Mouse (Mus musculus) MEL (cell line): ENCODE measurements at regions not wholly inside any gene's neighbourhood (a gene's known extent, or its start where the extent isn't known, plus 50 kb on each side); places are given as distances from the start of the nearest gene placed in this dataset.

Source experiments
- DNase-seq: peaks from one replicate; pipeline ENCODE4 v3.0.0; 2011; ENCODE audit warnings: low read depth, low spot score
- H3K27ac ChIP-seq: 2 replicates; pipeline ENCODE4 v1.5.1; 2012; ENCODE audit warnings: low read depth, mild to moderate bottlenecking, control low read depth, low read length, moderate library complexity; ENCODE audit not compliant: control insufficient read depth
- H3K27me3 ChIP-seq, 2 experiments: fragments of 150-350 bp in 1 of 2; sonication (generic) in 1 of 2; 2 replicates each; pipeline ENCODE4 v1.6.1; 2012; ENCODE audit warnings: low read length in 2 of 2, mild to moderate bottlenecking in 2 of 2, improper control_type of control experiment in 1 of 2, moderate library complexity in 1 of 2; ENCODE audit not compliant: insufficient read depth in 2 of 2, control insufficient read depth in 1 of 2
- H3K36me3 ChIP-seq, 2 experiments: 2 replicates each; pipeline ENCODE4 v1.6.1; 2012 to 2014; ENCODE audit warnings: low read length in 2 of 2, improper control_type of control experiment in 1 of 2, inconsistent platforms in 1 of 2, mild to moderate bottlenecking in 1 of 2; ENCODE audit not compliant: insufficient read depth in 2 of 2, control insufficient read depth in 1 of 2
- H3K4me1 ChIP-seq, 2 experiments: fragments of 150-350 bp in 1 of 2; sonication (generic) in 1 of 2; 2 replicates each; pipeline ENCODE4 v1.6.1; 2012; ENCODE audit warnings: low read length in 2 of 2, improper control_type of control experiment in 1 of 2, mild to moderate bottlenecking in 1 of 2; ENCODE audit not compliant: insufficient read depth in 2 of 2, control insufficient read depth in 1 of 2
- H3K4me3 ChIP-seq, 2 experiments: fragments of 150-350 bp in 1 of 2; sonication (generic) in 1 of 2; 2 replicates each; pipeline ENCODE4 v1.5.1; 2012; ENCODE audit warnings: low read depth in 2 of 2, low read length in 2 of 2, mild to moderate bottlenecking in 2 of 2, moderate library complexity in 2 of 2, control low read depth in 1 of 2, improper control_type of control experiment in 1 of 2; ENCODE audit not compliant: control insufficient read depth in 1 of 2, insufficient read depth in 1 of 2
- H3K79me2 ChIP-seq: 2 replicates; pipeline ENCODE4 v1.6.1; 2012; ENCODE audit warnings: mild to moderate bottlenecking, low read length, moderate library complexity; ENCODE audit not compliant: control insufficient read depth, poor library complexity, insufficient read depth
- H3K9ac ChIP-seq: 2 replicates; pipeline ENCODE4 v1.6.1; 2012; ENCODE audit warnings: low read depth, mild to moderate bottlenecking, control low read depth, low read length, moderate library complexity; ENCODE audit not compliant: control insufficient read depth, poor library complexity, severe bottlenecking
- H3K9me3 ChIP-seq: fragments of 150-350 bp; sonication (generic); replicated peaks from 2 replicates; pipeline ENCODE4 v1.6.1; 2012; ENCODE audit warnings: mild to moderate bottlenecking, low read length, improper control_type of control experiment, moderate library complexity; ENCODE audit not compliant: insufficient read depth
- CHD1 ChIP-seq: IDR thresholded peaks from 2 replicates; pipeline ENCODE4 v1.6.1; 2012; ENCODE audit warnings: low read depth, mild to moderate bottlenecking, inconsistent platforms, low read length, improper control_type of control experiment
- CTCF ChIP-seq, 3 experiments: IDR thresholded peaks in 2 of 3; conservative IDR thresholded peaks in 1 of 3; 2 replicates each; pipeline ENCODE4 v1.5.1; 2011 to 2012; ENCODE audit warnings: low read length in 3 of 3, low read depth in 2 of 3, mild to moderate bottlenecking in 2 of 3, improper control_type of control experiment in 1 of 3, inconsistent platforms in 1 of 3, mixed read lengths in 1 of 3, moderate library complexity in 1 of 3; ENCODE audit not compliant: control insufficient read depth in 1 of 3, insufficient read depth in 1 of 3, poor library complexity in 1 of 3, severe bottlenecking in 1 of 3
- E2F4 ChIP-seq: IDR thresholded peaks from 2 replicates; pipeline ENCODE4 v1.6.1; 2011; ENCODE audit warnings: low read depth, low read length, improper control_type of control experiment, borderline replicate concordance
- ELF1 ChIP-seq: IDR thresholded peaks from 2 replicates; pipeline ENCODE4 v1.6.1; 2014; ENCODE audit warnings: low read depth, mild to moderate bottlenecking, inconsistent platforms, low read length, improper control_type of control experiment, moderate library complexity
- GABPA ChIP-seq: IDR thresholded peaks from 2 replicates; pipeline ENCODE4 v1.6.1; 2012; ENCODE audit warnings: low read depth, mild to moderate bottlenecking, inconsistent platforms, low read length, improper control_type of control experiment, moderate library complexity
- HCFC1 ChIP-seq: IDR thresholded peaks from 2 replicates; pipeline ENCODE4 v1.6.1; 2012; ENCODE audit warnings: low read depth, mild to moderate bottlenecking, inconsistent platforms, low read length, improper control_type of control experiment, moderate library complexity
- KAT2A ChIP-seq: conservative IDR thresholded peaks from 2 replicates; pipeline ENCODE4 v1.6.1; 2012; ENCODE audit warnings: low read depth, low read length, improper control_type of control experiment, inconsistent platforms
- MAX ChIP-seq: IDR thresholded peaks from 2 replicates; pipeline ENCODE4 v1.6.1; 2011; ENCODE audit warnings: low read length, improper control_type of control experiment
- MYC ChIP-seq: IDR thresholded peaks from 2 replicates; pipeline ENCODE4 v1.6.1; 2011; ENCODE audit warnings: low read depth, mild to moderate bottlenecking, low read length, improper control_type of control experiment, moderate library complexity
- NELFE ChIP-seq: IDR thresholded peaks from 2 replicates; pipeline ENCODE4 v1.6.1; 2011; ENCODE audit warnings: low read depth, low read length, improper control_type of control experiment
- POLR2AphosphoS5 ChIP-seq: IDR thresholded peaks from 2 replicates; pipeline ENCODE4 v1.6.1; 2012; ENCODE audit warnings: low read depth, borderline replicate concordance, mild to moderate bottlenecking, inconsistent platforms, low read length, moderate library complexity, mixed read lengths
- RAD21 ChIP-seq: IDR thresholded peaks from 2 replicates; pipeline ENCODE4 v1.6.1; 2011; ENCODE audit warnings: mild to moderate bottlenecking, low read depth, low read length, improper control_type of control experiment
- RCOR1 ChIP-seq: IDR thresholded peaks from 2 replicates; pipeline ENCODE4 v1.6.1; 2012; ENCODE audit warnings: low read depth, mild to moderate bottlenecking, inconsistent platforms, low read length, improper control_type of control experiment
- SIN3A ChIP-seq: IDR thresholded peaks from 2 replicates; pipeline ENCODE4 v1.6.1; 2012; ENCODE audit warnings: low read length, improper control_type of control experiment, inconsistent platforms
- SMC3 ChIP-seq: IDR thresholded peaks from 2 replicates; pipeline ENCODE4 v1.6.1; 2011; ENCODE audit warnings: low read depth, low read length, improper control_type of control experiment
- USF1 ChIP-seq: IDR thresholded peaks from 2 replicates; pipeline ENCODE4 v1.6.1; 2014; ENCODE audit warnings: low read depth, mild to moderate bottlenecking, inconsistent platforms, low read length, improper control_type of control experiment, moderate library complexity
- ZC3H11A ChIP-seq: IDR thresholded peaks from 2 replicates; pipeline ENCODE4 v1.6.1; 2012; ENCODE audit warnings: low read depth, mild to moderate bottlenecking, inconsistent platforms, low read length, improper control_type of control experiment
- ZKSCAN1 ChIP-seq: IDR thresholded peaks from 2 replicates; pipeline ENCODE4 v1.6.1; 2012; ENCODE audit warnings: low read depth, mild to moderate bottlenecking, inconsistent platforms, low read length, improper control_type of control experiment, moderate library complexity

DNA sequence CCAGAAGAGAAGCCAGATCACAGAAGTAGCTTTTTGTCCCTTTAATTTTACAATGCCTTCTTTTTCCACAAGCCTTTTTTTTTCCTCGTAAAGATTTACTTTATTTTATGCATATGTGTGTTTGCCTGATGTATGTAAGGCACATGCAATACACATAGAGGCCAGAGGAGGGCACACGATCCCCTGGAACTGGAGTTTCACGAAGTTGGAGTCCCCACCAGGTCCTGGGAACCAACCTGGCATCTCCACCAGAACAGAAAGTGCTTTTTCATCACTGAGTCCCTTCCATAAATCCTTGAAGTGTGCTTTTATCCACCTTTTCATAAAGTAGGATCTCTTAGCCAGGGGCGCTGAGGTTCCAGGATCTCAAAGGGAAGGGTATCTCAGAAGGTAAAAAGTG lies 152.8 kb downstream of the Gm45692 start:
- no peak overlapping the region for H3K4me3 ChIP-seq
- no peaks in the 10 kb centered on the region for H3K4me1 ChIP-seq
- H3K9ac ChIP-seq, result no peak overlapping the region
- no peak for TF ChIP-seq KAT2A
- TF ChIP-seq POLR2AphosphoS5, result no peak
- TF ChIP-seq HCFC1, result no peak
- TF ChIP-seq RAD21, result peak; percentile 56
- peak; percentile 59 for TF ChIP-seq SMC3
- peak; percentile 18; the same call in 1 of the 2 replicates for TF ChIP-seq ZC3H11A
- TF ChIP-seq CHD1, result no peak
- no peak for TF ChIP-seq MAX
- peak; percentile 53 to 56 (median 56) for TF ChIP-seq CTCF (IDR thresholded peaks at IDR 0.05 in 2 of 3, conservative IDR thresholded peaks at IDR 0.05 in 1 of 3; ENCODE audit: control insufficient read depth in 1 of 3, insufficient read depth in 1 of 3, low read depth in 2 of 3, low read length in 3 of 3, poor library complexity in 1 of 3, severe bottlenecking in 1 of 3)
- no peak for TF ChIP-seq ELF1
- no peak for TF ChIP-seq MYC
- no peak for TF ChIP-seq USF1
- peak; percentile 39 for DNase-seq
- H3K27me3 ChIP-seq, result no peaks in the 10 kb centered on the region
- H3K27ac ChIP-seq, result no peak overlapping the region
- no peaks in the 10 kb centered on the region for H3K9me3 ChIP-seq
- H3K36me3 ChIP-seq, result no peaks in the 10 kb centered on the region
- no peaks in the 10 kb centered on the region for H3K79me2 ChIP-seq

DNA sequence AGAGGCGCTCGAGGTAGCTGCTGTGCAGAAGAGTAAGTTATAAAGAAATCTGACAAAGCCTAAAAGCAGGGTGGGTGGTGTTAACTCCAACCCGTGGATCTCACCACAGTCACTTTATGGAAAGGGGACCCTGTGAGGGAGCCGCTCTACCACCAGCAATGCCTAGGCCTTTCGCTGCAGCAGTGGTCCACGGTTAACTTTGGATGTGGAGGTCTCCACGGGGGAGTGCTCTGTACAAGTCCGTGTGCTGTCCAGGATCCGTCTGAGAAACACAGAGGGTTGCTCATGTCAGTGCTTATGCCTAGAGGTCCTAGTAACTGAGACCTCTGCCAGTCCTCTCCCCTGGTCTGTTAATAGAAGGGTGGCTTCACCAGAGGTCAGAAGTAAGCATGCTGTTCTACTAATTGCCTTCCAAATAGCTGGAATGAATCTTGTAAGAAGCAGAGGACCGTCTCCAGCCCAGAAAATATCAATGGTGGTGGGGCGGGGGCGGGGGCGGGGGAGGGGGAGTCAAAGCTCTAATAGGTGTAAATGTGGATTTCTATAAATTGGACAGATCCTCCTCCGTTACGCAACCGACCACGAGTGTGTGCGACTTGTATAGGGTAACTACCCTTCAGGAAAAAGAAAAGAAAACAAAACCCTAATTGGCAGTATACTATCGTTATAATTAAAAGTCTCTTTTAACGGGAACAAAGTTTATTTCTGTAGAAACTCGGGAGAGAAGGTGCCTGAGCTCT lies 153.5 kb downstream of the Gm45692 start:
- H3K4me1 ChIP-seq, result no peaks in the 10 kb centered on the region
- no peak for DNase-seq
- H3K27me3 ChIP-seq, result no peaks in the 10 kb centered on the region
- TF ChIP-seq ZKSCAN1 (no peak), CHD1 (no peak), SIN3A (no peak), E2F4 (no peak), GABPA (no peak), NELFE (no peak), RCOR1 (no peak)
- TF ChIP-seq, all 39 proteins: peak for 0
- H3K9ac ChIP-seq, result no peak overlapping the region
- no peaks in the 10 kb centered on the region for H3K9me3 ChIP-seq
- no peaks in the 10 kb centered on the region for H3K79me2 ChIP-seq
- no peak overlapping the region for H3K27ac ChIP-seq
- H3K36me3 ChIP-seq, result no peaks in the 10 kb centered on the region
- H3K4me3 ChIP-seq, result no peak overlapping the region
